Mouse (Mus musculus) erythroblast, adult 5-6 weeks (primary cell): Measurements from ENCODE around the gene Slc39a8. TPM values are rescaled to one million over a fixed set of nuclear protein-coding genes. Genes with fewer than 3 reads are reported as not detected.

Source experiments
- ATAC-seq: replicated peaks from 2 replicates; pipeline ENCODE4 v1.8.0; 2016; ENCODE audit warnings: moderate number of reproducible peaks, mild to moderate bottlenecking, moderate TSS enrichment, inconsistent platforms; ENCODE audit not compliant: poor library complexity, low FRiP score, severe bottlenecking
- total RNA-seq, 2 experiments: library from RNA; stranded (forward) in 1 of 2; stranded (reverse) in 1 of 2; fragments of 150-400 nt in 1 of 2; fragments of 200-764, 138-1000 nt in 1 of 2; gene quantifications; 2 replicates each; pipeline versions ENCODE4 v1.2.3 to v1.2.4; 2015 to 2017; ENCODE audit warnings: low replicate concordance in 2 of 2

The Slc39a8 gene
- total RNA-seq, 2 experiments from 2014 or later: 4.0 to 8.5 TPM

- ATAC-seq: peak; percentile 78
Observed at GRCm38 (mm10) chr3:135843707-135844106, 18.6 kb downstream of the Slc39a8 start.

GRCm38 (mm10) chr3:135844835-135845234 is 19.8 kb downstream of the Slc39a8 start:
- ATAC-seq: no peak

- ATAC-seq: no peak
Observed at GRCm38 (mm10) chr3:135845860-135846259, 20.8 kb downstream of the Slc39a8 start.

- ATAC-seq: no peak
Observed at GRCm38 (mm10) chr3:135851607-135852006, 26.5 kb downstream of the Slc39a8 start.

GRCm38 (mm10) chr3:135853604-135854297 is 28.7 kb downstream of the Slc39a8 start:
- no peak for ATAC-seq

- 0 out of 2 replicates have a peak, but pooled peaks have one; percentile 66 for ATAC-seq
Observed at GRCm38 (mm10) chr3:135854298-135854984, 29.4 kb downstream of the Slc39a8 start.

GRCm38 (mm10) chr3:135854985-135855340 is 29.9 kb downstream of the Slc39a8 start:
- ATAC-seq: no peak

GRCm38 (mm10) chr3:135856303-135856702 is 31.2 kb downstream of the Slc39a8 start:
- no peak for ATAC-seq

GRCm38 (mm10) chr3:135857134-135857533 is 32.1 kb downstream of the Slc39a8 start:
- no peak for ATAC-seq

- ATAC-seq: no peak
Observed at GRCm38 (mm10) chr3:135859431-135859830, 34.4 kb downstream of the Slc39a8 start.

GRCm38 (mm10) chr3:135862804-135863203 is 37.7 kb downstream of the Slc39a8 start:
- ATAC-seq: peak; percentile 49; the same call in 1 of the 2 replicates

- no peak for ATAC-seq
Observed at GRCm38 (mm10) chr3:135869041-135869440, 44.0 kb downstream of the Slc39a8 start.

GRCm38 (mm10) chr3:135872325-135872724 is 47.2 kb downstream of the Slc39a8 start:
- no peak for ATAC-seq

- no peak for ATAC-seq
Observed at GRCm38 (mm10) chr3:135873596-135873995, 48.5 kb downstream of the Slc39a8 start.

- no peak for ATAC-seq
Observed at GRCm38 (mm10) chr3:135878048-135878447, 53.0 kb downstream of the Slc39a8 start.

- no peak for ATAC-seq
Observed at GRCm38 (mm10) chr3:135885927-135886658, 61.0 kb downstream of the Slc39a8 start.

GRCm38 (mm10) chr3:135886659-135887027 is 61.6 kb downstream of the Slc39a8 start:
- no peak for ATAC-seq

- ATAC-seq: no peak
Observed at GRCm38 (mm10) chr3:135887033-135887855, 62.2 kb downstream of the Slc39a8 start.

- no peak for ATAC-seq
Observed at GRCm38 (mm10) chr3:135887856-135888155, 62.7 kb downstream of the Slc39a8 start.

GRCm38 (mm10) chr3:135889401-135889800 is 64.3 kb downstream of the Slc39a8 start:
- ATAC-seq: no peak
